ENCODE assay signal across 12 mouse cellular contexts in the genomic region with DNA sequence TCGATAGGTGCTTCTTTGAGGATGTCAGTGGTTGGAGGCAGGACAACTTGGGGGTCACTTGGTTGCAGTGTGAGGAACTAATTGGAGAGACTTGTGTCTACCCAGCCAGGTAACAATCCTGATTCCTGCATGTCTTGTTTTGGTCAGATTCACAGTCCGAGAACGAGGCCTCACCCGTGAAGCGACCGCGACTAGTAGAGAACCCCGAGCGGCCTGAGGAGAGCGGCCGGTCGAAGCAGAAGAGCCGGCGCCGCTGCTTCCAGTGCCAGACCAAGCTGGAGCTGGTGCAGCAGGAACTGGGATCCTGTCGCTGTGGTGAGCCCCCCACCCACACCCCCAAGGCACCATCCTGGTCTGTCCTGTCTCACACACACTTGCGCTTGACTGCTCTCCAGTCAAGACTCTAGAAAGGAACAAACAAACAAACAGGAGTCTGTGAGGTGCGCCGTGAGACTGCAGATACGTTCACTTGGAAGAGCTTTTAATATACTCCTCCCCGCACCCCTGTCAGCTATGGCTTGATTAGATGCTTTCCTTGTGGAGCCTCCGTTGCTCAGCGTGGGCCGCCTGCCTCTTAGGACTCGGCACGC.
DNase-seq lines count a peak whose midpoint lies in the region; ATAC-seq lines count a peak whose summit lies in the region.
"Had no signal": no experiment of that assay in that cellular context is flagged by ENCODE, and none has a peak within 500 bp of the region (broad histone marks: within the 10 kb centered on the region; RNA-seq: fewer than 3 reads in every experiment).

No protein-coding gene starts in this region.

- H3K4me1 ChIP-seq in heart, embryonic 11.5 days (ENCODE audit: control insufficient read depth, insufficient read depth, low read length): peaks cover 88% of the 10 kb centered on the region

- WGBS in heart, embryonic 11.5 days (ENCODE audit: insufficient replicate concordance): 83% methylated on average over 26 of the region's 26 CpGs

- no peaks in the 10 kb centered on the region for H3K27me3 ChIP-seq in heart, embryonic 11.5 days (ENCODE audit: control insufficient read depth, insufficient read depth, low read length)
- H3K27me3 ChIP-seq: intestine, embryonic 15.5 days; limb, embryonic 12.5 days had no signal

- H3K4me3 ChIP-seq in heart, embryonic 11.5 days (ENCODE audit: low read depth, low read length): no peak overlapping the region
- H3K4me3 ChIP-seq: forebrain, embryonic 10.5 days; intestine, embryonic 15.5 days; limb, embryonic 12.5 days had no signal

- no peak for ATAC-seq in heart, embryonic 11.5 days (replicated peaks; ENCODE audit: insufficient number of reproducible peaks, low FRiP score, low TSS enrichment)
- ATAC-seq: CD4-positive, CD25-positive, alpha-beta regulatory T cell, adult 4 months; intestine, embryonic 15.5 days had no signal

- no peak overlapping the region for H3K9ac ChIP-seq in heart, embryonic 11.5 days (ENCODE audit: low read depth, low read length)
- H3K9ac ChIP-seq: intestine, embryonic 15.5 days; limb, embryonic 12.5 days had no signal

- H3K36me3 ChIP-seq in heart, embryonic 11.5 days (ENCODE audit: control insufficient read depth, insufficient read depth, low read length): no peaks in the 10 kb centered on the region

- H3K27ac ChIP-seq in heart, embryonic 11.5 days (ENCODE audit: low read depth, low read length): no peak overlapping the region
- H3K27ac ChIP-seq: forebrain, embryonic 10.5 days; intestine, embryonic 15.5 days; limb, embryonic 12.5 days had no signal

- peak; percentile 82 for DNase-seq in heart, adult 11 months
- peak; percentile 18 for DNase-seq in layer of hippocampus, adult 9-11 months
- no peak for DNase-seq in layer of hippocampus, postnatal 14 days (ENCODE audit: low spot score in 2 of 2)
- DNase-seq in thymus, postnatal 25 days: peak; percentile 0
- no peak for DNase-seq in thymus, postnatal 10 days (ENCODE audit: low spot score in 2 of 2)
- peak; percentile 3 for DNase-seq in urinary bladder, postnatal 25 days (ENCODE audit: low spot score)
- DNase-seq: lung, adult 2 months had no signal

- no peaks in the 10 kb centered on the region for H3K9me3 ChIP-seq in heart, embryonic 11.5 days (replicated peaks; ENCODE audit: control insufficient read depth, low read length)
- H3K9me3 ChIP-seq: forebrain, embryonic 10.5 days; intestine, embryonic 15.5 days; limb, embryonic 12.5 days had no signal

- no peak overlapping the region for H3K4me2 ChIP-seq in heart, embryonic 11.5 days
- H3K4me2 ChIP-seq: intestine, embryonic 15.5 days; limb, embryonic 12.5 days had no signal

Comparison
In these comparisons a context has a peak if more than half of its experiments do, and no peak if none do; other contexts are left out.
1. DNase-seq: peak in heart, adult 11 months (single experiment), layer of hippocampus, adult 9-11 months (single experiment), thymus, postnatal 25 days (single experiment) and urinary bladder, postnatal 25 days (single experiment); none in layer of hippocampus, postnatal 14 days (0 of 2) and thymus, postnatal 10 days (0 of 2).